Mouse (Mus musculus) ovary, adult 18-20 months (tissue): Measurements from ENCODE around the gene Proca1.
A peak's percentile ranks its signal among the peaks of the same experiment; 100 is the strongest.

Source experiments
- DNase-seq: peaks from one replicate; pipeline ENCODE4 v3.0.0; 2022; ENCODE audit warnings: low spot score, mixed read lengths

Proca1 gene

DNA sequence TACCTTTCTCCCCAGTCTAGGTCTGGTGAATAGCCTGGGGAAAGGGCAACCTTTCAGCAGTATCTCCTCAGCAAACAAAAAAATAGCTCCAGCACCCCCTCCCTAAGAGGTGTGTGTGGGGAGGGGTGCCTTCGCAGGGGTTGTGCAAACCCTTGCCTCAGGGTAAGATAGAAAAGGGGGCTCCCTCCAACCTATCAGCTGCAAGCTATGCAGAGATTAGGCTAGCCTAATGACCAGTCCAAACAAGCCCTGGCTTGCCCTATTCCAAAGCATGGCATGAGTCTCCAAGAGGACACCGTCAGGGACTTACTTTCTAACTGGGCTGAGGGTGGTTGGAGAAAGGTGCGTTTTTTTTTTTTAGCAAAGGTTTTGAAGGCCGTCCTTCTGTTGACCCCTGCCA lies 27.0 kb upstream of the Proca1 start:
- no peak for DNase-seq

DNA sequence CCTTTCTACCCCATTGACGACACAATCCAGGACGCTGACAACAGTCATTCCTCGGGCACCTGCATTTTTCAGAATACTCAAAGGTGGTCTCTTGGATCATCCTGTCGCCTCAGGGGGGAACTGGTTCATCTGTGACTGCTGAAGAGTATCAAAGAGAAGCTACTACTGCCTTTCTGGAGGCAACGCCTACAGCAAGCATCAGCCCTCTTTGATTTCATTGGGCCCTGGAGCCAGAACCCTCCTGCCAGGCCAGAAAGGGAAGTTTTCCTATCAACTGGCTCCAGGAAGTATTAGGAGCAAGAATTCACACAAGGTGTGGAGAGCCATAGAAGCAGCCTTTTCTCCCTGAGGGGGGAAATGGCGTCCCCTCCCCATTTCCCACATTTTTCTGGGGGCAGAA lies 26.6 kb upstream of the Proca1 start:
- DNase-seq, result no peak

DNA sequence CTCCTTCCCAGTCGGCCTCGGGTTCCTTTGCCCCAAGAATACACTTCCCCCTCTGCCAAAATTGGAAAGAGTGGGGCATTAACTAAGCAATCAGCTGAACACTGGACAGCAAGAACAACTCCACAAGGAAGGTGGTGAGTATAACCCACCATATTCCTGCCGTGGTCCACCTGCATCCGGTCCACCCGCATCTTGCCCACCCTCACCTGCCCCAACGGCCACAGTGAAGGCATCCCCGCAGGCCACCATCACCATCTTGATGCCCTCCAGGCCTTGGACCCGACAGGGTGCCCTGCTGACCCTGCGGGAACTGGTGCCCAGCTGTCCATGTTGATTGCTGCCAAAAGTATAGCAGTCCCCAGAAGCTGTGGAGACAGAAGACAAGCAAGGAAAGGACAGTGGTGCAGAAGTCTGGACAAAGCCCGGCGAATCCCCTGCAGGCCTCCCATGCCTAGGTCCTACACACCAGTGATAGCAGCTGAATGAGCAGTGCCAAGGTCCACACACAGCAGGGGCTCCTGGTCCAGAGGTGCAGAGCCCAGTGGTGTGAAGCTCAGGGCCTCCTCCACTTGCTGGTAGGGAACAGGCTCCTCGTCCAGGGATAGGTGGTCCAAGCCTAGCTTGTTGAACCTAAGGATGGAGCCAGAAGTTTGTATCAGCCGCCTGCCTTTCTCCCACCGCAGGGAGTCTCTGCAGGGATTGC lies 25.8 kb upstream of the Proca1 start:
- no peak for DNase-seq

DNA sequence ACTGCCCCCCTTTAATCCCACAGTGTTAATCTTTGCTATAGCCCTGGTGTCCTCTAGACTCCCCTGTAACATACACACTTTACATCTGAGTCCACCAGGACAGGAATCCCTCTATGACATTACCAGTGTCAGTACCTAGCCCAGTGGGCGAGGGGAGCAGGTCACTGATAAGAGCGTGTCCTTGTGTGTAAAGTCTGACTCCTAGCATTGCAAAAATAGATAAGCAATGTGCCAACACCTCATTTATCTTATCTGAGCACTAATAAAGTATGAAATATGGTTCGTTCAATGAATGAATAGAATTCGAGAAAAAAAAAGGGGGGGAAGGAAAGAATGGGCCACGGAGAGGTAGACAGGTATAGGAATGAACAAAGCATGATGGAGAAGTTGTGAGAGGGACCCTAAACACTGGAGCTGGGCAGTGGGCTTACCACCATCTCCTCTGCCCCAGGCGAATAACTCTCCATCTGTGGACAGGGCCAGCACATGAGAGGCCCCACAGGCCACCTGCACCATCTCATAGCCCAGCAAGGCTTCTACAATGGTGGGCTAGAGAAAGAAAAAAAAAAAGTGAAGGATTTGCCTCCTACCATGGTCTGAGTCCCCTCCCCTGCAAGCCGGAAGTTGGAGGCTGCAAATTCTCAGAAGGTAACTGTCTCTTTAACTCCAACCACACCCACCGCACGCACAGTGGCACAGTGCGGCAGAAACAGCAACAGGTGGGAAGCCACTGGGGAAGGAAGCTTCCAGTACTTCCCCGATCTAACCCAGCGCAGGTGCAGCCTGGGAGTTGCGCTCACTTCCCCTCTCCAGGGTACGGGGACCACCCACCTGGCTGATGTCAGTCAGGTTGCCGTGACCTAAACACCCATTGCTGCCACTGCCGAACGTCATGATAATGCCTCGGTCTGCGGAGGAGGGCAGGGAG lies 24.4 kb upstream of the Proca1 start:
- DNase-seq, result no peak

DNA sequence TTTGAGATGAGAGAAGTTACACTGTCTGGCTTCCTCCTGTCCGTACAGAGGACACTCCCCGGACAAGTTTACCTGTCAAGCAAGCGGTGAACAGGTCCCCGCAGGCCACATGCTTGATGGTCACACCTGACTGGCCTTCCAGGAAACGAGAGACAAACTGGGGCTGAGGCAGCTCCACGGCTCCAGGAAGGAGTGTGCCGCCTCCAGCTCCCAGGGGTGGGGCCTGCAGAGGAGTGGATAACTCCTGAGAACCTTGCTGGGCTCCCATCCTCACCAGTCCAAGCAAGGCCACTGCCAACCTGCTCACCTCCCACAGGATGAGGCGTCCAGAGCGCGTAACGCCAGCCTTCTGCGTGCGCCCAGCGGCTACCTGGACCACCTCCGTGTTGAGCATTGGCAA lies 22.9 kb upstream of the Proca1 start:
- no peak for DNase-seq

DNA sequence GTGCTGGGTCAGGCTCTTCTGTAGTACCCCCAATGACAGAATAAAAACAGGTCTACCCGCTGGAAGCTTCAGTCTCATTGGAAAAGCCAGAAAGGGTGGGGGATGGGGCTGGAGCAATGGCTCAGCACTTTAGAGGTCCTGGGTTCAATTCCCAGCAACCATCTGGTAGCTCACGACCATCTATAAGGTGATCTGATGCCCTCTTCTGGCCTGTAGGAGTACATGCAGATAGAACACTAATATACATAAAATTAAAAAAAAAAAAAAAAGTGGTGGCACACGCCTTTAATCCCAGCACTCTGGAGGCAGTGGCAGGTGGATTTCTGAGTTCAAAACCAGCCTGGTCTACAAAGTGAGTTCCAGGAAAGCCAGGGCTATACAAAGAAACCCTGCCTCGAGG lies 21.9 kb upstream of the Proca1 start:
- no peak for DNase-seq

DNA sequence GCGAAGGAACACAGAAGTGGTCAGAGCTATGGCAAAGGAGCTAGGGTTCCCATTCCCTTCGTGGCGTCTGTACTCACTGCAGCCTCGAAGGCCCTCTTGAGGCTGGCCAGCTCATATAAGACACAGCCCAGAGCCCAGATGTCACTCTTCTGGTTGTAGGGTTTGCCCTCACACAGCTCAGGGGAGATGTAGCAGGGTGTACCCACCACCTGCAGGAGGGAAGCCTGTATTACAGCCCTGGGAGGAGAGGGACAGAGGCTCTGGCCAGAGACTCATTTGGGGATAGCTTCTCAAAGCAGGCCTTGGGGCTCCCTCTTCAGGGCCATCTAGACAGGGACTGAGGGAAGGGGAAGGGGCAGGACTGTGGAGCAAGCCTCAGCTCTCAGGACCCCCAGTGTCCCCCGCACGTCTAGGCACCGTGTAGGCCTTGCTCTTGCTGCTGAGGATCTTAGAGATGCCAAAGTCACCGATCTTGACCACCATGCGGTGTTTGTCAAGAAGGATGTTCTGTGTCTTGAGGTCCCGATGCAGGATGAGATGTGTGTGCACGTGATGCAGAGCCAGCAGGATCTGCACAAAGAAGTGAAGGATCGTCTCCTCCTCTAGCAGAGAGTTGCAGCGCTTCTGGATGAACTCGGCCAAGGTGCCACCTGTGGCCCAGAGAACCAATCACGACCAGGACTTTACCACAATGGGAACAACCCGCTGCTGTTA lies 21.0 kb upstream of the Proca1 start:
- DNase-seq, result no peak

DNA sequence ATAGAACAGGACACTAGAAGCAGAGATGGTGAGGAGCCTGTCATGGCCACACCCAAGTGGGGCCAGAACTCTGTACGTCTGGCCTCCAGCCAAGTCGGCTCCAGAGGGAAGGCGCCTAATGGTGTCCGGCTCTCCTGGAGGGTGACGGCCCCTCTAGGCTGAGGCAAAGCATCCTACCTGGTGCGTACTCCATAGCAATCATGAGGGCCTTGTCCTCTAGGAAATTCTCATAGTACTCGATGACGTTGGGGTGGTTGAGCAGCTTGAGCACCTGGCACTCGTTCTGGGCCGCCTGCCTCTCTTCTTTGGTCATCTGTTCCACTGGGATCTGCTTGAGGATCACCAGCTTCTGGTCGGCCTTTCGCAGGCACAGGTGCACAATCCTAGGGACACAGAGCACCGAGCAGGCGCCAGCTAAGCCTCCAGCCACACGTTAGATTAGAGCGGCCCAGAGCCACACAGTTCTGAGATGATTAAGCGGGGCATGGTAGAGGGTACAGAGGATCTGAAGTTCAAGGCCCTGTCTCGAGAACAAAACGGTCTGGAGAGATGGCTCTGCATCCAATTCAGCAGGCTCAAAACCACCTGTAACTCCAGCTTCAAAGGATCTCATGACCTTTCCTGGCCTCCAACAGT lies 20.3 kb upstream of the Proca1 start:
- no peak for DNase-seq

DNA sequence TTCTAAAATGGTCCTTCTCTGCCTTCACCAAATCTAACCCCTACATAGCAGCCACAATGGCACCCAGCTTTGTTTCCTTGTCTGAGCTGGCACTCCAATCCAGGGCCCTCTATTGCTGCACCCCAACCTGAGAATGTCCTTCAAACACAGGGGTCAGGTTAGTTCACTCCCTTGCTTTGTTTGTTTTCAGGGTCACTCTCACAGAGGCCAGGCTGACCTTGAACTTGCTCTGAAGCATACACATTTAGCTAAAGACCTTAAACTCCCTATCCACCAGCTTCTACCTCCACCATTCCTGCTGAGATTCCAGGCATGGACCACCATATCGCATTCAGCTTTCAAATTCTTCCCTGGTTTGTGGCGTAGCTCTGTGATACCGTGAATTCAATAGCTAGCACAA lies 18.7 kb upstream of the Proca1 start:
- DNase-seq, result no peak

DNA sequence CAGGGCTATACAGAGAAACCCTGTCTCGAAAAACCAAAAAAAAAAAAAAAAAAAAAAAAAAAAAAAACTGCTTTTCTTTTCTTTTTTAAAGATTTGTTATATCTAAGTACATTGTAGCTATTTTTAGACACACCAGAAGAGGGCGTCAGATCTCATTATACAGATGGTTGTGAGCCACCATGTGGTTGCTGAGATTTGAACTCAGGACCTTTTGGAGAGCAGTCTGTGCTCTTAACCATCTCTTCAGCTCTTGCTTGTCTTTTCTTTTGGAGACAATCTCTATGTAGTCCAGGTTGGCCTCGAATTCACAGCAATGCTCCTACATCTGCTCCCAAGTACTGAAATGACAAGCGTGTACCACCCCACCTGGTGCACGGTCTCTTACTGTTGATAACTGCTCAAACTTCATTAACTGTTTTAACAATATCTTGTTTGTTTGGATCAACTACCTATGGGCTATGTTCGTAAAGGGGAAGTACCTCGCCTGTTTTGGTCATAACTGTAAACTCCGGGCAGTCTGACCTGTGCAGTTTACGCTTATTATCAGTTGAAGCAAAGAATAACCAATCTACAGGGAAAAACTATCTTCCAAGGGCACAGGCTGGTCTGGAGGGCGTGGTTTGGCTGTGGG lies 17.3 kb upstream of the Proca1 start:
- DNase-seq, result peak; percentile 92

DNA sequence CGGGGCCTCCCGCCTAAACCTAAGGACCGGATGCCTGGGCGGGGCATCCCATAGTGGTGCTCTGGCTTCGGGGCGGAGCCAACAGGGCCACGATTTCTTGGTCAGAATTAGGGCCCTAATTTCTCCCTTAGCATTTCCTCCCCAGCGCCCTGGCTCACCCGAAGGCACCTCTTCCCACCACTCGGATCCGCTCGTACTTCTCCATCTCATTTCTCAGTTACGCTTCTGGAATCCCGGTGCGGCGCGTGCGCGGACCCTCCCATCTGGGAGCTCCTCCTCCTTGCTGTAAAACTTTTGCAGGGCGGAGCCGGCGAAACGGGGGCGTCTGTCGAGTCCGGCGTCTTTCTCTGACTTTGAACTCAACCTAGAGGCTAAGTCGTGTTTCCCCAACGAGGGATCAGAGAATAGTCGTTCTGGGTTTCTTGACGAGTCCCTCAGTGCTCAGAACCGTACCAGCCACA lies 16.8 kb upstream of the Proca1 start, which contains the start of the genes Nek8 and Tlcd1:
TSS of gene Nek8 (minus strand) at position 274 of the 461 bp plus-strand sequence.
TSS of gene Tlcd1 (plus strand) at position 310 of the 461 bp plus-strand sequence.
- DNase-seq, result peak; percentile 81

DNA sequence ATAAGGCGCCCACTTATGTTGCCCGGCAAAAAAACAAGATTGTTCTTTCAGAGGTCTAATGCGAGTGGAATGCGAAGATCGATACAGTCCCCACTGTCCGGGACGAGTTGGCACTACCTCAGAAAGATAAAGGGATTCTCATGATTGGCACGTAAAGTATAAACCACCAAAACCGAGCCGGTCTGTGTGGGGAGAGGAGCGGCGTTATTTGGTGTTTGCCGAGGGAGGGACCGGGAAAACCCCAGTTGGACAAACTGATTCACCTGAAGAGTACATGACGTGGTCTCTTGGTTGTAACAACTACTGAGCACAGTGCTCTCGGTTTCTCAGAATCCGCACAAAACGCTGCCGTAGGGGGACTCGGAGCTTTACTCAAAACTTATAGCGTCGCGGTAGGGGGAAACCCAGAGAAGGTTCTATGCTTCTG lies 16.3 kb upstream of the Proca1 start:
- no peak for DNase-seq

DNA sequence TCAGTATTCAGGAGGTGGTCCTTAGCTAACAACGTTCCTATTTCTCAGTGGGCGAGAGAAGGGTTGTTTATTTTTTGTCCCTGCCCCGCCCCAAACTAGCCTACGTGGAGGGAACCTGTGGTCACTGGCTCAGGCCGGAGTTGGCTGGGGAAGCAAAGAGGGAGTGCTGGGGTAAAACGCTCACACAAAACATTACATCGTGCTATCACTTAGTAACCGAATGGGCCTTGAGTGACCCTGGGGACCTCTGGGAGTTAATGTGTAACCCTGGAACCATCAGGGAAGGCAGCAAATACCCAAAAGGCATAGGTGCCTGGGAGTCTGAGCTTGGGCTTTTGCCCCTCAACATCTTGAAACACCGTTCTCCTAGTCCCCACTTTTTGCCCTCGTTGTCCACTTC lies 15.8 kb upstream of the Proca1 start:
- DNase-seq, result no peak

DNA sequence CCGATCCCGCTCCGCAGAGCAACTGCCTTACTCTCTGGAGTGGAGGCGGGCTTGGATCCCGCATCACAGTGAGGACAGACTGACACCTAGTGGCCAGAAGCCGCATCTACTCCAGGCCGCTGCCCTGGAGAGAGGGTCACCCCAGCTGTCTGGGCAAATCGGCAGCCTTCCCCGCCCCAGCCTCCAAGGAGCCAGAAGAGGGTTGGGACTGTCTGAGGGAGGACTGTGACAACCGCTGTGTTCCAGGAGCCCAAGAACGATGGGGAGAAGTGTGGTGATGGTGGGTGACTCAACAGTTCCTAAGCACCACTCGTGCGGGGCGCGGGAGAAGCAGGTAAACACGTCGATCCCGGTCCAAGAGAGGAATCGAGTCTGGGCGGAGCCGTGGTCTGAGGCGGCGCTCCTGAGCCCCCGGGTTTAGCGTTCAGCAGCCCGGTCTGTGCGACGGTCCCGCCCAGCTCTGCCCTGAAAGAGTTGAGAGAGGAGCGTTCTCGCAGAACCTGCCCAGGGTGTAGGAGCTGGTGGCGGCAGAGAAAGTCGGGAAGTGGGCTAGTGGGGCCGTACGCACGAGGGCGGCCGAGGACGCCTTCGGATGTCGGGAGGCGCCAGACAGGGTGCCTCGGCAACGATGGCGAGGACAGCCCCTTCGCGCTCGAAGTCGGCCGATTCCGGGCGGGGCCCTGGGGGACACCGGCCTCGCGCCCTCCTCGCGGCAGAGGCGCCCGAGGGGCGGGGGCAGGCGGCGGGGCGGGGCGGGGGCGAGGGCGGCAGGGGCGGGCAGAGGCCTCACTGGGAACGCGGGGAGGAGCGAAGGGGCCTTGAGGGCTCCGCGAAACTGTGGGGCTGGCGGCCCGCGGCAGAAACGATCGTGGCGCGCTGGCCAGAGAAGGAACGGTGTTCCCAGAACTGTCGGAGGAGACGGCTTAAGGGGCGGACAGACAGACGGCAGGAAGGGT lies 15.0 kb upstream of the Proca1 start:
- DNase-seq, result peak; percentile 93

DNA sequence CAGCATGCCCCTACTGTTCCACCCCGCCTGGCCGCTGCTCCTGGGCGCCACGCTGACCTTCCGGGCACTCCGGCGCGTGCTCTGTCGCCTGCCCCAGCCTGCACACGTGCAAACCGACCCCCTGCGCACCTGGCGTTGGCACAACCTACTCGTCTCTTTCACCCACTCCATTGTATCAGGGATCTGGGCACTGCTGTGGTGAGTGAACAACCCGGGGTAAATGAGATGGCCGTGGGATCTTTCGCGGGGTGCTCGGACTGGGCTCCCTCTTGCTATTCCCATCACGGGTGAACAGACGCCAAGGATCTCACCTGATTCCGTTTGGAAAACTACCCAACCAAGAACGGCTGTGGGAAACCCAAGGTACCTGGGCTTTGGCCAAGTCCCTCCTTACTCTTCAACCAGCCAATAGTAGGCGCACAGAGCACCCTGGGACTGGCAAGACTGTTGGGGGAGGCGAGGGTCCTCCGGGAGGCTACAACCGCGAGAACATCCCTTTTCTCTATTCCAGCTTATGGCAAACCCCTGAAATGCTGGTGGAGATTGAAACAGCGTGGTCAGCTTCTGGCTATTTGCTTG lies 14.2 kb upstream of the Proca1 start:
- peak; percentile 62 for DNase-seq

DNA sequence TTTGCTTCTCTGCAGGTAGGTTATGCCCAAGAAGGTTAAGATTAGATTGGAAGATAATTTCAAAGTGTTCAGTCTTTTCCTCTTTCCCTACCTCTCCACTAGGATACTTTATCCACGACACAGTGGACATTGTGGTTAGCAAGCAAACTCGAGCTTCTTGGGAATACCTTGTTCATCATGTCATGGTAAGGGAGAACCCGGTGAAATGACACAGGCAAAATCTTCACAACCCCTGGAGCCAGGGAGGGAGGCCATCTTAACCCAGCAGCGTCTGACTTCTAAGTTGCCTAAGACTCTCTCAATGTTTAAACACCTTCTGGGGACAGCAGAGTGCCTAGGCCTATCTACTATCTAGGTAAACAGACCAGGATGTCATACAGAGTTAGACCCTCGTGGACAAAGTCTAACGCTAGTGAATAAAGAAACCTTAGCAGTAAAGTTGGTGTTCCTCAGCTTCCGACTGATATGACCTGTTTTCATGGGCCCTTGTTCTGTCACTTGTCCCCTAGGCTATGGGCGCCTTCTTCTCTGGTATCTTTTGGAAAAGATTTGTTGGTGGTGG lies 13.7 kb upstream of the Proca1 start:
- no peak for DNase-seq

DNA sequence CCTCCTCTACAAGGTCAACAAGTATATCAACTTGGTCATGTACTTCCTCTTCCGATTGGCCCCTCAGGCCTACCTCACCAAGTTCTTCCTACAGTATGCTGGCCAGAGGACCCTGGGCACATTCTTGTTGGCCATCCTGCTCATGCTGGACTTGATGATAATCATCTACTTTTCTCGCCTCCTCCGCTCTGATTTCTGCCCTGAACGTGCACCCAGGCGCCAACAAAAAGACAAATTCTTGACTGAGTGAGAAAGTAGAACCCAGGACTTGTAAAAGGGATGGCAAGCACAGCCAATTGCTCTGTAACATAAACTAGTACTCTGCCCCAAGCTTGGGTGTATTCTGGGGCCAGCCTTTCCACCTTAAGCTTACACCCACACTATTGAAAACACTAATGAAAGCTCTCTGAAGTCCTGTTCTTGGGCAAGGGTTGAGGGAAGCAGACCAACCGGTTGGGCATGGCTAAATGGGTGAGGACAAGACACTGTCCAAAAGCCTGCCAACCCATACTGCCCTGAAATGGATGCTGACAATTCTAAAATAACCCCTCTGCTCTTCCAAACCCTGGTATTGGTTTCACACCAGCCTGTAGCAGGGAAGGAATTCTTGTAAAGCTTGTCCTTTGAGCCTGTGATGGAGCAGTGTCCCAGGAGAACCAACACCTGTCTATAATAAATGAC lies 13.0 kb upstream of the Proca1 start:
- no peak for DNase-seq

DNA sequence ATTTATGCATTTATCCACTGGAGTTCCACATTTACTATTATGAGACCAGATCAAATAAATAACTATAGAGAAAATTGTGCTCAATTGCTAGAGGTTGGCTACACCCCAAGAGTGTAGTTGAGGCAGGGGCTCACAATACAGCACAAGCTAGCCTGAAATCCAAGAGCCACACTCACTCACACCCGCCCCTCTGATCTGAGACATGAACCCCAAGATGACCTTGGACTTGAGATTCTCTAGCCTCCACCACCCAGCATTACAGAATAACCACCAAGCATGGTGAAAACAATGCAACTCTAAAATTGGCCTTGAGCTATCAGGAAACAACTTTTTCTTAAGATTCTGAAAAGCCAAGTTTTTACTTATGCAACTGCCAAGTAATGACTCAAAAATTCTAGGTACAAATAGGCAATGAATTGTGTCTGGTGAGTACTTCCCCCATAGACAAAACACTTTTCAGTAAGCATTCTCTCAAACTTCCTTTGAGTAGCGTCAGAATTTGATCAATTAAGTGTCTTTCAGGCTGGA lies 11.3 kb upstream of the Proca1 start:
- DNase-seq, result no peak

DNA sequence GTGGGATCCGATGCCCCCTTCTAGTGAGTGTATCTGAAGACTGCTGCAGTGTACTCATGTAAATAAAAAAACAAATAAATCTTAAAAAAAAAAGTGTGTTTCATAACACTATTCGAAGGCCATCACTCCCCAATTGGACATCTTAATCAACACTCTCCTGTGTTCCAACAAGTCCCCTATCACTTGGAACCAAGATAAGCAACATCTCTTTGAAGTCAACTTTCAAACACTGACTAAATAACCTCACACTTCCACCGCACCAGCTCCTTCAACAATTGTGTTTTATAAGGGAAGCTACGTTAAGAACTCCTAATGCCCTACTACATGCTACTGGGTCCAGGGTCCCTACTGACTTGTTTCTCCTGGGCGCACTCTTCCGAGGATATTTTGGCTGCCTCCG lies 10.7 kb upstream of the Proca1 start:
- no peak for DNase-seq
